Mouse (Mus musculus) forelimb bud, embryonic 11.5 days (tissue): ENCODE measurements at regions not wholly inside any gene's neighbourhood (a gene's known extent, or its start where the extent isn't known, plus 50 kb on each side); places are given as distances from the start of the nearest gene placed in this dataset.

Experiments used
- DNase-seq: peaks from one replicate; pipeline ENCODE4 v3.0.0-alpha.2; 2012; ENCODE audit warnings: low read depth, low spot score

DNA sequence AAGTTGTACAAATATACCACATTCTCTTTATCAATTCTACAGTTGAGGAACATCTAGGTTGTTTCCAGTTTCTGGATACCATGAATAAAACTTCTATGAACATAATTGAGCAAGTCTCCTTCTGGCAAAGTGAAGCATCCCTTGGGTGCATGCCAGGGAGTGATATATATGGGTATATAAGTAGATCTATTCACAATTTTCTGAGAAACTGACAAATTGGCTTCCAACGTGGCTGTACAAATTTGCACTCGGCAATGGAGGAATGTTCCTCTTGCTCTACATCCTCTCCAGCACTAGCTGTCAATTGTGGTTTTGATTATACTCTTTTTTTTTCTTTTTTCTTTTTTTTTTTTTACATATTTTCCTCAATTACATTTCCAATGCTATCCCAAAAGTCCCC, 576.7 kb downstream of the 9430069I07Rik start:
- no peak for DNase-seq

DNA sequence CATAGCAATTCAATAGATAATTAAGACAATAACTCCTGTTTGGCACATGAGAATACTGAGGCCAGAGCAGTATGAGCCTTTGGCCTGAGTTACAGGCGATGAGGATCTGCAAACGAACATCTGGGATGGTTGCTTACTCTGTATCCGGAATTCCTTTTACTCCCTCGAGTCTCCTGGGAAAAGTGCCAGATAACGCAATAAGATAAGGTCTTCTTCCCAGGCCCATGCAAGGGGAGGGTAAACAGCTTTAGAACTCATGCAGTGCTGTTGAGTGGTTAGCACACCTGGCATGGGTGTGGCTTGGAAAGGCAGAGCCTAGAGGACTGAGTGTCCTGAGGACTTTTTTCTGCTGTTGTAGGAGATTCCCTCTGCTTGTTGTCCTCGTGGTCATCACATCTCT, 598.2 kb downstream of the 9430069I07Rik start:
- no peak for DNase-seq

DNA sequence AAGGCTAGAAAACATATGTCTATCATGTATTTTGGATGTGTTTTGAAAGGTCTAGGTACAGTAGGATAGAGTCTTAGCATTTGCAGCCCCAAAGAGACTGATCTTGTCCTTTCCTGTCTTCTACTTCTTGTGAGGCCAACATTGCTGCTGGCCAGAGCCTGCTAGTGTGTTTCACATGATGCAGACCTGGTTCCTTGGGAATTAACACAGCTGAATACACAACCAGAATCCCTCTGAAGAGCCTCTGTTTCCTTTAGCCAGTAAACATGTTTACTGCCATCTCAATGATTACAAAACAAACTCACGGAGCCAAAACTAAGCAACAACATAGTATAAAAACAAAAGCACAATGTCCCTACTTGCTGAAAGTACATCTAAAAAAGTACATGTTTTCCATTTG, 598.9 kb downstream of the 9430069I07Rik start:
- no peak for DNase-seq
